Mouse (Mus musculus): ENCODE data around the gene Ifrd2. TPM values are rescaled to one million over a fixed set of nuclear protein-coding genes. Genes with fewer than 3 reads are reported as not detected.

Gene Ifrd2
- polyA plus RNA-seq, 1 experiment from 2014 or later: 45.9 TPM

DNA sequence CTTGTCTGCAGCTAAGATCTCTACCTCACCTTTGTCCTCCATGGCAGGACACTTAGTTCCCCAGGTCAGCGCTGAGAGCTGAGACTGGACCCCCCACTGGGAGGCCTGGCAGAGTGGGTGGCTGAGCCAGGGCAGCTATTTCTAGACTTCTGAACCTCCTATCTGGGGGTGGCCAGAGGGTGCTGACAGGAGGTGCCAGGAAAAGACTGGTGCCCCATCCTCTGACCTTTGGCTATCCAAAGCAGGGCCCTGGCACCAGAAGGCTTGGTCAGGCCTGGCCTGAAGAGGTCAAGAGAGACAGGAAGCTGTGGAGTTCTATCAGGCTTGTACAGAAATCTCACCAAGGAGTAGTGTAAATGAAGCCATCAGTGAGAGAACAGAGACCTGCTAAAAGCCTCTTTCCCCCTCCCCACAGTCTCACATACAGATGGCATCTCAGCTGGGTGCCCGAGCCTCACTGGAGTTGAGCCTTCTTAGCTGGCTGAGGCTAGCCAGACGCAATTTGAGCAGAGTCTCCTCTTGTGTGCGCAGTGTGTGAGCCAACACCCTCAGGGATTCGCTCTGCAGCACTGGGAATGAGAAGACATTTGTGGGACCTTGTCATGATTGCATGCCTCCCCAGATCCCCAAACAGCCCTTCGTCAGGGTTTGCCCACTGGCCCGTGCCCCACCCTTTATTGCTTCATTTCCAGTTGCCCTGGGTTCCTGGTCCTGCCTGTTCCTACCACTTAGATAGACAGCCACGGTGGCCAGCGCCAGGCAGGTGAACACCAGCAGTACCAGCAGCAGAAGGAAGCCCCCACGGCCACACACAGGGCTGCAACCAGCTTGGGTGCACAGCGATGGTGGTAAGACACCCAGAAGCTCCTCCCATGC is 5.9 kb downstream of the Ifrd2 start:
- no peaks in the 10 kb centered on the region for H3K9me3 ChIP-seq
- no peaks in the 10 kb centered on the region for H3K27me3 ChIP-seq
- H3K4me1 ChIP-seq: peaks cover 8% of the 10 kb centered on the region
- H3K36me3 ChIP-seq: peaks cover 58% of the 10 kb centered on the region
- 76% methylated on average over 11 of the region's 11 CpGs for WGBS
- H3K4me2 ChIP-seq: no peak overlapping the region
- H3K4me3 ChIP-seq: no peak overlapping the region
- ATAC-seq (ENCODE audit: insufficient number of reproducible peaks, low FRiP score, low TSS enrichment, low read depth): no peak
- H3K9ac ChIP-seq: no peak overlapping the region
- H3K27ac ChIP-seq: no peak overlapping the region

DNA sequence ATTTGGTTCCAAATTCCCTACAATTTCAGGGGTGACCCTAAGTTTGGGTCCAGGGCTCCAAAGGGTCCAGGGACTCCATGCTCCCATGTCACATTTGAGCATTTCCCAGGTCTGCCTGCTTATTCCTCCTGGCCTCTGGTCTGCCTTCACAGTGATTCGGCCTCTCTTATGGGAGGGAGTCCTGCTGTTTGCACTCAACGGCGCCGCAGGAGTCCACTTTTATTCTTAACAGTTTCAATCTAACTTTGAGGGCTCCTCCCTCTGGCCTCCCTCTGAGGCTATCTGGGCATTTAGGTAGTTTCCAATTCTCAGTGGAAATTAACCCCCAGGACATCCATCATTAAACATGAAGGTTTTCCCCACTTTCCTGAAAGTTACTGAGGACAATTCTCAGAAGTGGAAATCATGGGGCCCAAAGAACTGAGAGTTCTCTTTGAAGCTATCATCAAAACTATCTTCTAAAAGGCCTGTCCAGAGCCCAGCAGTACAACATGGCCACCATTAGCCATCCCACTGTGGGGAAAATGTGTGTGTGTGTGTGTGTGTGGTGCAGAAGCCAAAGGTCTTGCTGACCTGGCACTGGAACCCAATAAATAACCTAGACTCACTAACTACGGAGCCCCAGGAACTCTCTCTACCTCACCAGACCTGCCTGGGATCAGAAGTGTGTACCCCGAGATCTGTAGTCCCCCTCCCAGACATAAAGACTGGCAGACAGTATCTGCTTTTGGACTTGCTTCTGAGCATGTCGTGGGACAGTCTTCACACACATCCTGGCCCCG is 7.0 kb downstream of the Ifrd2 start:
- H3K36me3 ChIP-seq: peaks cover 57% of the 10 kb centered on the region
- no peak overlapping the region for H3K27ac ChIP-seq
- no peaks in the 10 kb centered on the region for H3K27me3 ChIP-seq
- H3K4me2 ChIP-seq: no peak overlapping the region
- H3K4me1 ChIP-seq: no peaks in the 10 kb centered on the region
- ATAC-seq (ENCODE audit: insufficient number of reproducible peaks, low FRiP score, low TSS enrichment, low read depth): no peak
- WGBS: 74% methylated on average over 8 of the region's 8 CpGs
- no peak overlapping the region for H3K4me3 ChIP-seq
- no peak overlapping the region for H3K9ac ChIP-seq
- no peaks in the 10 kb centered on the region for H3K9me3 ChIP-seq

DNA sequence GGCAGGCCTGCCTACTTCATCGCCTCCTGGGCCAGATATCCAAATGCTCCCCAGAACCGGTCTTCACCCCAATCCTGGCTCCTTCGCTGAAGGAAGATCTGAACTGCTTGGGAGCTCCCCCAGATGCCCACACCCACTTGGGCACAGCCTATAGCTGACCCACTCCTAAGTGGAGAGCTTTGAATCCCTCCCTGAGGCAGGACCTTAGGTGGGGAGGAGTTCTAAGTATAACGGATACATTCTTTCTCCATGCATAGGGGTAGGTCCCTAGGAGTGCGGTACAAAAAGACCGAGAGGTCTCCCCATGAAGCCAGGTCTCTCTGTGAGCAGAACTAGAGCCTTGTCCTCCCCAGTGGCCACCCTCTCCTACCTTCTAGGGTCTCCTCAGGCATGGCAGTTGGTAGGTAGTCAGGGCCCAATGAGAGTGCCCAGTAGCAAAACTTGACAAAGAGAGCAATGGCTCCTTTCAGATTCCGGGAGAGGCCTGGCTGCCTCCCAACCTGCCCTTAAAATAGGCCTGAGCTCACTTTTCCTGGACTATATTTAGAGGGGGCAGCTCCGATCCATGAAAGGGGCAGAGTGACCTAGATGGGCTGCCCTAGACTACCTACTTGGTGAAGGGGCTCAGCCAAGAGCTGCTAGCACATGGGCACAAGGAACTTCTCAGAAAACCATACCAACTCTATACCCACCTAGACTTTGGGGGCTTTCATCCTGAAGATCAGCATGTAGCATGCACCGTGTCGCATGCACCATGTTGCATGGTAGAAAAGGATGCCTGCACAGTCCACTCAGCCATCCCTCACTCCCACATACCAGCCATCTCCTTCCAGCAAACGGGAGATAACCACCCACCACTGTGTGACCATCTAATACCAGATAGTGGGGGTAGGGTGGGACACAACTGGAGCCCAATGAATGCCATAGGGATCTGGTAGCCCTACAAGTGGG is 9.5 kb downstream of the Ifrd2 start:
- 82% methylated on average over 11 of the region's 11 CpGs for WGBS
- H3K4me1 ChIP-seq: 0 out of 2 replicates have a peak, but pooled peaks cover 2% of the 10 kb centered on the region
- H3K4me2 ChIP-seq: no peak overlapping the region
- no peaks in the 10 kb centered on the region for H3K27me3 ChIP-seq
- H3K36me3 ChIP-seq: peaks cover 32% of the 10 kb centered on the region
- no peak overlapping the region for H3K4me3 ChIP-seq
- H3K9me3 ChIP-seq: no peaks in the 10 kb centered on the region
- ATAC-seq (ENCODE audit: insufficient number of reproducible peaks, low FRiP score, low TSS enrichment, low read depth): no peak
- H3K27ac ChIP-seq: no peak overlapping the region
- no peak overlapping the region for H3K9ac ChIP-seq

DNA sequence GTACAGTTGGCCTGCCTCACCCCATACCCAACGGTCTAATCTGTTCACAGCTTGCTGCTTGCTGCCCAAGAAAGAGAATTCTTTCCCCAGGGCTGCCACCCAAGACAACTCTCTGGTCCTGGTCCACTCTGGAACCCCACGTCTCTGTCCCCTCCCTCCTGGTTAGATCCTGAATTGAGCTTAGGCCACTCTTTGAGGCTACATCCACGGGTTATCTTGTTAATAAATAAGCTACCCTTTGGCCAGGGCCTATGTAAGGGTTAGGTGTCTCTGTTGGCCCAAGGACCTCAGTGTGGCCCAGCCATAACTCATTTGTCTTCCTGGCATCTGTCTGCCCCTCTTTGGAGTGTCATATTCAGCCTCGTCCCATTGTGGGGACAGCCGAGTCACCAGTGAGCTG is 10.9 kb downstream of the Ifrd2 start:
- peaks cover 17% of the 10 kb centered on the region for H3K36me3 ChIP-seq
- H3K27ac ChIP-seq: no peak overlapping the region
- no peak overlapping the region for H3K9ac ChIP-seq
- H3K4me1 ChIP-seq: peaks cover 11% of the 10 kb centered on the region
- no peaks in the 10 kb centered on the region for H3K9me3 ChIP-seq
- no peak overlapping the region for H3K4me3 ChIP-seq
- H3K27me3 ChIP-seq: no peaks in the 10 kb centered on the region
- no peak for ATAC-seq (ENCODE audit: insufficient number of reproducible peaks, low FRiP score, low TSS enrichment, low read depth)
- no peak overlapping the region for H3K4me2 ChIP-seq
- WGBS: 70% methylated on average over 5 of the region's 5 CpGs

DNA sequence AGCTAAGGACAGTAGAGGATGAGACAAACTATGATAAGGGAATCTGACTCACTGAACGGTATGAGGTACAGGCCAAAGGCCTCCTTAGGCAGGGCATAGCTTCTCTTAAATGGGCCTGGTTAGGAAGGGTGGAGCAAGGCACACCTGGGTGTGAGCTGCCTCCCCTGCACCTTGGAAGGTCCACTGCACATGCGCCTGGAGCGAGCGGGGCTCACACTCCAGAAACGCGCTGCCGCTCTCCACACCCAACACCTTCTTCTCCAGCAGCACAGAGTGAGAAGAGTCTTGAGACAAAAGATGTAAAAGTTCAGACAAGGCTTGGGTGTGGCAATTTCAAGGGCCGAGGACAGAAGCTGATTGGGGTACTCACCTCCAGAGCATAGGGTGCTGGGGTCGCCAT is 12.0 kb downstream of the Ifrd2 start:
- no peak for ATAC-seq (ENCODE audit: insufficient number of reproducible peaks, low FRiP score, low TSS enrichment, low read depth)
- no peaks in the 10 kb centered on the region for H3K9me3 ChIP-seq
- H3K4me3 ChIP-seq: no peak overlapping the region
- H3K4me2 ChIP-seq: no peak overlapping the region
- H3K9ac ChIP-seq: no peak overlapping the region
- peaks cover 21% of the 10 kb centered on the region for H3K4me1 ChIP-seq
- 84% methylated on average over 9 of the region's 9 CpGs for WGBS
- H3K27me3 ChIP-seq: no peaks in the 10 kb centered on the region
- no peak overlapping the region for H3K27ac ChIP-seq
- peaks cover 7% of the 10 kb centered on the region for H3K36me3 ChIP-seq

DNA sequence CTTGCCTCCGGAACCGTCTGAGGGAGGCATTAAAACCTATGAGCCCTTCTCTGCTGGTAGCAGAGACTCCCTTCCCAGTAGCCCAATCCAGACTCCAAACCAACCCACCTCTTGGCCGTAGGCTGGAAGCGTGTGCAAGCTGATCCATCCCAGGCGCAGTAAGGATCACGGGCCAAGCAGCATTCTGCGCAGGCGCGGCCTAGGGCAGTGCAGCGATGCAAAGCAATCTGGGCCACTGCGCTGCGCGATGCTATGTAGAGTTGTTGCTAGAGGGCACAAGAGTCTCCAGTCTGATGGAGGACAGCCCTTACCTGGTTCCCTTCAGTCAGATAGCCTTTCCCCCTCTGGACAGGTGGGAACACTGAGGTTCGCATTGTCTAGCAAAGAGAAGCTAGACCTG is 12.4 kb downstream of the Ifrd2 start:
- Histone ChIP-seq H3K36me3 (peaks cover 4% of the 10 kb centered on the region), H3K9me3 (no peaks in the 10 kb centered on the region), H3K4me2 (no peak overlapping the region), H3K4me3 (no peak overlapping the region), H3K9ac (no peak overlapping the region), H3K27me3 (no peaks in the 10 kb centered on the region), H3K27ac (no peak overlapping the region), H3K4me1 (peaks cover 25% of the 10 kb centered on the region)
- 67% methylated on average over 14 of the region's 14 CpGs for WGBS
- ATAC-seq (ENCODE audit: insufficient number of reproducible peaks, low FRiP score, low TSS enrichment, low read depth): no peak

DNA sequence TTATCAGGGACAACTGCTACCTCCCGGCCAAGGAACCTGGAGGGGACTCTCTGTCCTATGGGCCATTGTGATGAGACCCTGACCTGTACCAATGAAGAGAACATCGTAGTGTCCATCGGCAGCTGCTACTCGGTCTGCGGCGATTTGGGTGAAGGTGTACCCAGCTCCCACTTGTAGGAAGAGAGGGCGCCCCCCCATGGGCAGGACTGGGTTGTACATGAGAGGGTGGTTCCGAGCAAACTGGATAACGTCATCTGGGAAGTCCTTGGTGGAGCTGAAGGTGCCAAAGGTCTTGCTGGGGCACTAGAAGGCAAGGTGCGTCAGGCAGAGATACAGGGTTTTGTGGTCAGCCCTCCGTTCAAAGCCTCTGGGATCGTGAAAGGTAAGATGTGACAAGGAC is 13.3 kb downstream of the Ifrd2 start:
- Histone ChIP-seq H3K36me3 (no peaks in the 10 kb centered on the region; the same call in none of the 2 replicates), H3K9ac (no peak overlapping the region), H3K4me3 (no peak overlapping the region), H3K9me3 (no peaks in the 10 kb centered on the region), H3K27ac (no peak overlapping the region), H3K27me3 (no peaks in the 10 kb centered on the region), H3K4me2 (no peak overlapping the region), H3K4me1 (peaks cover 34% of the 10 kb centered on the region)
- 80% methylated on average over 12 of the region's 12 CpGs for WGBS
- no peak for ATAC-seq (ENCODE audit: insufficient number of reproducible peaks, low FRiP score, low TSS enrichment, low read depth)

DNA sequence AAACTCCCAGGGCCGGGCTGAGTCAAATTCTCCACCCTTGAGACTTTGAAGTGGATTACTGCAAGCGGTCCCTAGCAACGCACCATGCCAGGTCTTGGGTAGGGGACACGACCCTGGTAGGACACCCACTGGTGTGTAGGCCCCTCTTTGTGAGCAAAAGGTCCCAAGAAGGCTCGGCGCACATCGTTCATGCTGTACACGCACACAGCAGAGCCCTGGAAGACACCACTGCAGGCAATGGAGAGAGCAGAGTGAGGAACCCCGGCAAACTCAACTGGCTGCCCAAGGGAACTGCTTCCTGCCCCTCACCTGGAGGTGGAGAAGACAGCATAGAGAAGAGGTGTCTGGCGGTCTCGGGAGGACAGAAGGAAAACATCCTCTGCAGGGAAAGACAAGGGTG is 13.8 kb downstream of the Ifrd2 start:
- Histone ChIP-seq H3K36me3 (no peaks in the 10 kb centered on the region; the same call in 1 of the 2 replicates), H3K4me3 (no peak overlapping the region), H3K9me3 (no peaks in the 10 kb centered on the region), H3K27me3 (no peaks in the 10 kb centered on the region), H3K27ac (no peak overlapping the region), H3K4me2 (no peak overlapping the region), H3K4me1 (peaks cover 40% of the 10 kb centered on the region), H3K9ac (no peak overlapping the region)
- ATAC-seq (ENCODE audit: insufficient number of reproducible peaks, low FRiP score, low TSS enrichment, low read depth): no peak
- WGBS: 82% methylated on average over 11 of the region's 11 CpGs

DNA sequence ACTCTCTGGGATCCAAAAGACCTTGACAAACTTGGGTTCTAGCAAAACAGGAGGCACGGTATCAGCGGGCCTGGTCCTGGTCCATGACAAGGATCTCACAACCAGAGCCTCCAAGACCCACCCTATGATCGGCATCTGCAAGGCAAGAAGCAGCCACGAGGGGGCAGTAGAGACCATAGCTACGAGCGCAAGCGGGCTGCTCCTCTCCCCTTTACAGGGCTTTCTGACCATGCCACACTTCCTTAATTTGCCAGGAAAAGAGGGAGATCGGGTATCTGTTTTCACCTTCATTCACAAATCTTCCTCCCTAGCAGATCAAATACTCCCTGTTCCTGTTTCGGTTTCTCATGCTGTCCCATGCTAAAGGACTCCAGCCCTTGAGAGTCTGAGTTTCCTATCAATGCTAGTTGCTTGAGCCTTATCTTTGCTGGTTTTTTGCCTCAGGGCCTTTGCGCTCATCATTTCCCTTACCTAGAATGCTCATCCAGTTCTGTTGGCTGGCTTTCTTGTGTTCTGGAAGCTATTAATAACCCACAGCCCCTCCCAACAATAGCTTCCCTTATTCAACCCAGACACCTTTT is 14.7 kb downstream of the Ifrd2 start:
- Histone ChIP-seq H3K4me2 (no peak overlapping the region), H3K27ac (0 out of 2 replicates have a peak overlapping the region, but pooled peaks have one; percentile 43), H3K36me3 (no peaks in the 10 kb centered on the region), H3K27me3 (no peaks in the 10 kb centered on the region), H3K9ac (no peak overlapping the region), H3K4me1 (peaks cover 48% of the 10 kb centered on the region), H3K4me3 (no peak overlapping the region), H3K9me3 (no peaks in the 10 kb centered on the region)
- no peak for ATAC-seq (ENCODE audit: insufficient number of reproducible peaks, low FRiP score, low TSS enrichment, low read depth)
- 8% methylated on average over 10 of the region's 10 CpGs for WGBS

DNA sequence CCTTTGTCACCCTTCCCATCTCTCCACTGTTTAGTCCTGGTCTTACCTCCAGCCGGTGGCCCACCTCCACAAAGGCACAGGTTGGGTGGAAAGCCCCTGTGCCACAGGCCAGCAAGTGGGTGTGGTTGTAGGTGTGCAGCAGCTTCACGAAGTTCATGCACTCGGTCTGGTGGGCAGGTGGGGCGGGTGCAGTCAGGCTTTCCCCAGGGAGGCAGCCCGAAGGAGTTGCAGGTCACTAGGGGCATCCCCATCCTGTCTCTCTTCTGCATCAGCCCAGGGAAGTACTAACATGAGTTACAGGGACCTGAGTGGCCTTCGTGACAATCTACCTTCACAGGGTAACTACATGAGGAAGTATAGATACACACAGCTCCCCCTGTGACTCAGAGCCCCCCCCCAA is 15.8 kb downstream of the Ifrd2 start:
- no peaks in the 10 kb centered on the region for H3K27me3 ChIP-seq
- H3K9me3 ChIP-seq: no peaks in the 10 kb centered on the region
- H3K9ac ChIP-seq: no peak overlapping the region
- no peaks in the 10 kb centered on the region for H3K36me3 ChIP-seq
- H3K27ac ChIP-seq: no peak overlapping the region
- no peak overlapping the region for H3K4me2 ChIP-seq
- H3K4me3 ChIP-seq: no peak overlapping the region
- no peak for ATAC-seq (ENCODE audit: insufficient number of reproducible peaks, low FRiP score, low TSS enrichment, low read depth)
- WGBS: 76% methylated on average over 6 of the region's 6 CpGs
- H3K4me1 ChIP-seq: peaks cover 59% of the 10 kb centered on the region

DNA sequence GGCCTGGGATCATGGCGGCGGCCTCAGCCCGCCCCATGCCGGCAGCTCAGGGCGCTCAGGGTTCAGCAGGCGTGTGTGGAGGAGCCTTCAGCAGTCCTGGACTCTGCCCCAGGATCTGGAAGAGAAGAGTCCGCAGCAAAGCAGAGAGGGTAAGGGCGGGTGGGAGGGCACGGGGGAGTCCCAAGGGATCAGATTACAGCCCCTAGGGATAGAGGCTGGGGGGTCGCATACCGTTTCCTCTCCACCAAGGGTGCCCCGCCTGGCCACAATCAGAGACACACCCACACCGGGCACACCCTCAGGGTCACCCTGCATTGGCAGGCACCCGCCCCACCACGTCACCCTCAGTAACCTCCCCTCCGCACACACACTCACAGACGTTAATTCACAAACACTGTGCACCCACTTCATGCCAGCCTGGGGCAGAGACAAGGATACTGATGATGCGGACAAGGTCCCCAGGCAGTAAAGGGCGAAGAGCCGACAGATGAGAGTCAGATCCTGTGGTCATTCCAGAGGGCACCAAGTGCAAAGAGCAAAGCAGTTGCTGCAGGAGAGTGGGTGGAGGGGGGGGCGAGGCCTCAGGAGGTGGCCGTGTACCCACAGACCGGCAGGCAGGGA is 17.7 kb downstream of the Ifrd2 start:
- peaks cover 78% of the 10 kb centered on the region for H3K4me1 ChIP-seq
- peak overlapping the region; percentile 57 for H3K27ac ChIP-seq
- no peaks in the 10 kb centered on the region for H3K9me3 ChIP-seq
- 37% methylated on average over 23 of the region's 23 CpGs for WGBS
- H3K27me3 ChIP-seq: no peaks in the 10 kb centered on the region
- peak overlapping the region; percentile 14; the same call in 1 of the 2 replicates for H3K4me2 ChIP-seq
- no peak overlapping the region; the same call in 1 of the 2 replicates for H3K4me3 ChIP-seq
- ATAC-seq (ENCODE audit: insufficient number of reproducible peaks, low FRiP score, low TSS enrichment, low read depth): no peak
- H3K36me3 ChIP-seq: no peaks in the 10 kb centered on the region
- no peak overlapping the region for H3K9ac ChIP-seq
